Mouse (Mus musculus) heart, embryonic 15.5 days (tissue): ENCODE results near the gene Ffar2. TPM values are rescaled to one million over a fixed set of nuclear protein-coding genes. Genes with fewer than 3 reads are reported as not detected.

Experiments used
- ATAC-seq: fragments of 200-750 bp; cut with Nextera tagmentation; replicated peaks from 2 replicates; pipeline ENCODE4 v1.8.0; 2017; ENCODE audit warnings: low read depth, moderate TSS enrichment; ENCODE audit not compliant: insufficient number of reproducible peaks, insufficient read depth, low FRiP score
- H3K27ac ChIP-seq: fragments of 300-500 bp; sonication (generic); 2 replicates; pipeline ENCODE4 v1.5.1; 2015; ENCODE audit warnings: mild to moderate bottlenecking, inconsistent platforms
- H3K27me3 ChIP-seq: fragments of 300-500 bp; sonication (generic); 2 replicates; pipeline ENCODE4 v1.6.1; 2015; ENCODE audit warnings: inconsistent platforms
- H3K36me3 ChIP-seq: fragments of 300-500 bp; sonication (generic); 2 replicates; pipeline ENCODE4 v1.6.1; 2015; ENCODE audit warnings: mild to moderate bottlenecking, inconsistent platforms
- H3K4me1 ChIP-seq: fragments of 300-500 bp; sonication (generic); replicated peaks from 2 replicates; pipeline ENCODE4 v1.6.1; 2015; ENCODE audit warnings: inconsistent platforms
- H3K4me2 ChIP-seq: fragments of 300-500 bp; sonication (generic); 2 replicates; pipeline ENCODE4 v1.6.1; 2015; ENCODE audit warnings: inconsistent platforms, mild to moderate bottlenecking, moderate library complexity
- H3K4me3 ChIP-seq: fragments of 300-500 bp; sonication (generic); 2 replicates; pipeline ENCODE4 v1.5.1; 2015; ENCODE audit warnings: mild to moderate bottlenecking, inconsistent platforms
- H3K9ac ChIP-seq: fragments of 300-500 bp; sonication (generic); 2 replicates; pipeline ENCODE4 v1.6.1; 2015; ENCODE audit warnings: mild to moderate bottlenecking, inconsistent platforms
- H3K9me3 ChIP-seq: fragments of 300-500 bp; sonication (generic); replicated peaks from 2 replicates; pipeline ENCODE4 v1.6.1; 2016; ENCODE audit warnings: inconsistent platforms
- WGBS: fragments of 180-500 bp; shearing (Covaris S2); methylation state at CpG from one replicate; pipeline ENCODE4 v1.1.7; 2015; ENCODE audit warnings: mixed read lengths; 5-methylcytosine and 5-hydroxymethylcytosine counted together
- polyA plus RNA-seq: library from polyadenylated mRNA; unstranded; fragments of >200 nt; fragmentation: Nextera tagmentation; extraction: Ambion mirVana; gene quantifications from 2 replicates; pipeline ENCODE4 v1.2.1, GENCODE M21; 2015

The Ffar2 gene
- polyA plus RNA-seq, 1 experiment from 2014 or later = 0.20 TPM

GRCm38 (mm10) chr7:30821532-30821931, 2.0 kb downstream of the Ffar2 start:
- Histone ChIP-seq H3K9ac (no peak overlapping the region), H3K4me1 (no peaks in the 10 kb centered on the region), H3K27ac (no peak overlapping the region), H3K4me3 (no peak overlapping the region), H3K36me3 (no peaks in the 10 kb centered on the region), H3K4me2 (no peak overlapping the region), H3K9me3 (no peaks in the 10 kb centered on the region), H3K27me3 (peaks cover 4% of the 10 kb centered on the region)
- ATAC-seq = no peak
- WGBS = 58% methylated on average over 5 of the region's 5 CpGs

- 64% methylated on average over 7 of the region's 7 CpGs for WGBS
- no peak overlapping the region for H3K4me2 ChIP-seq
- H3K36me3 ChIP-seq = no peaks in the 10 kb centered on the region
- H3K9me3 ChIP-seq = no peaks in the 10 kb centered on the region
- H3K27ac ChIP-seq = no peak overlapping the region
- ATAC-seq = no peak
- H3K9ac ChIP-seq = no peak overlapping the region
- no peak overlapping the region for H3K4me3 ChIP-seq
- H3K27me3 ChIP-seq = peaks cover 4% of the 10 kb centered on the region
- no peaks in the 10 kb centered on the region for H3K4me1 ChIP-seq
Observed at GRCm38 (mm10) chr7:30820854-30821445, 2.6 kb downstream of the Ffar2 start.

GRCm38 (mm10) chr7:30820131-30820530, 3.4 kb downstream of the Ffar2 start:
- no peak for ATAC-seq

GRCm38 (mm10) chr7:30812291-30812807, 11.2 kb downstream of the Ffar2 start:
- Histone ChIP-seq H3K4me2 (no peak overlapping the region), H3K4me1 (no peaks in the 10 kb centered on the region), H3K36me3 (no peaks in the 10 kb centered on the region), H3K4me3 (no peak overlapping the region), H3K27ac (no peak overlapping the region), H3K9me3 (no peaks in the 10 kb centered on the region), H3K27me3 (no peaks in the 10 kb centered on the region; the same call in 1 of the 2 replicates), H3K9ac (no peak overlapping the region)
- no peak for ATAC-seq
- WGBS = 67% methylated on average over 6 of the region's 6 CpGs

More at GRCm38 (mm10) chr7:30820131-30820530, 3.4 kb downstream of the Ffar2 start:
- no peak overlapping the region for H3K4me2 ChIP-seq
- no peak overlapping the region for H3K27ac ChIP-seq
- H3K36me3 ChIP-seq = no peaks in the 10 kb centered on the region
- H3K9me3 ChIP-seq = no peaks in the 10 kb centered on the region
- H3K27me3 ChIP-seq = peaks cover 4% of the 10 kb centered on the region
- no peak overlapping the region for H3K4me3 ChIP-seq
- no peaks in the 10 kb centered on the region for H3K4me1 ChIP-seq
- H3K9ac ChIP-seq = no peak overlapping the region
- 62% methylated on average over 6 of the region's 6 CpGs for WGBS

- ATAC-seq = no peak
- no peaks in the 10 kb centered on the region for H3K9me3 ChIP-seq
- H3K9ac ChIP-seq = no peak overlapping the region
- H3K4me2 ChIP-seq = no peak overlapping the region
- H3K27ac ChIP-seq = no peak overlapping the region
- H3K27me3 ChIP-seq = no peaks in the 10 kb centered on the region; the same call in 1 of the 2 replicates
- no peaks in the 10 kb centered on the region for H3K4me1 ChIP-seq
- no peaks in the 10 kb centered on the region for H3K36me3 ChIP-seq
- H3K4me3 ChIP-seq = no peak overlapping the region
- 46% methylated on average over 9 of the region's 9 CpGs for WGBS
Observed at GRCm38 (mm10) chr7:30811757-30812290, 11.8 kb downstream of the Ffar2 start.

GRCm38 (mm10) chr7:30810319-30810718, 13.3 kb downstream of the Ffar2 start:
- Histone ChIP-seq H3K27me3 (no peaks in the 10 kb centered on the region), H3K9ac (no peak overlapping the region), H3K36me3 (no peaks in the 10 kb centered on the region), H3K4me1 (no peaks in the 10 kb centered on the region), H3K4me2 (no peak overlapping the region), H3K4me3 (no peak overlapping the region), H3K27ac (no peak overlapping the region), H3K9me3 (no peaks in the 10 kb centered on the region)
- ATAC-seq = no peak
- 55% methylated on average over 6 of the region's 6 CpGs for WGBS

- no peak overlapping the region for H3K27ac ChIP-seq
Observed at GRCm38 (mm10) chr7:30805924-30806323, 17.7 kb downstream of the Ffar2 start.

GRCm38 (mm10) chr7:30804026-30804715, 19.4 kb downstream of the Ffar2 start:
- Histone ChIP-seq H3K4me3 (no peak overlapping the region), H3K36me3 (no peaks in the 10 kb centered on the region), H3K9me3 (0 out of 2 replicates have a peak, but pooled peaks cover 8% of the 10 kb centered on the region), H3K27me3 (no peaks in the 10 kb centered on the region), H3K27ac (no peak overlapping the region), H3K4me1 (no peaks in the 10 kb centered on the region), H3K9ac (no peak overlapping the region), H3K4me2 (no peak overlapping the region)
- WGBS = 68% methylated on average over 9 of the region's 9 CpGs
- ATAC-seq = no peak

More at GRCm38 (mm10) chr7:30805924-30806323, 17.7 kb downstream of the Ffar2 start:
- Histone ChIP-seq H3K9me3 (no peaks in the 10 kb centered on the region), H3K4me1 (no peaks in the 10 kb centered on the region), H3K4me3 (no peak overlapping the region), H3K9ac (no peak overlapping the region), H3K4me2 (no peak overlapping the region), H3K36me3 (no peaks in the 10 kb centered on the region), H3K27me3 (no peaks in the 10 kb centered on the region)
- WGBS = 47% methylated on average over 6 of the region's 6 CpGs
- ATAC-seq = no peak

- 0 out of 2 replicates have a peak, but pooled peaks cover 8% of the 10 kb centered on the region for H3K9me3 ChIP-seq
- H3K4me3 ChIP-seq = no peak overlapping the region
- 96% methylated on average over 3 of the region's 3 CpGs for WGBS
- H3K27ac ChIP-seq = no peak overlapping the region
- no peaks in the 10 kb centered on the region for H3K36me3 ChIP-seq
- no peaks in the 10 kb centered on the region for H3K4me1 ChIP-seq
- ATAC-seq = no peak
- H3K27me3 ChIP-seq = no peaks in the 10 kb centered on the region
- H3K9ac ChIP-seq = no peak overlapping the region
- H3K4me2 ChIP-seq = no peak overlapping the region
Observed at GRCm38 (mm10) chr7:30803256-30803655, 20.3 kb downstream of the Ffar2 start.

- no peak overlapping the region for H3K9ac ChIP-seq
- no peak overlapping the region for H3K27ac ChIP-seq
- H3K4me2 ChIP-seq = no peak overlapping the region
- no peak overlapping the region for H3K4me3 ChIP-seq
- no peaks in the 10 kb centered on the region for H3K4me1 ChIP-seq
- H3K9me3 ChIP-seq = 0 out of 2 replicates have a peak, but pooled peaks cover 8% of the 10 kb centered on the region
- no peak for ATAC-seq
- H3K27me3 ChIP-seq = no peaks in the 10 kb centered on the region
- no peaks in the 10 kb centered on the region for H3K36me3 ChIP-seq
Observed at GRCm38 (mm10) chr7:30800653-30801052, 22.9 kb downstream of the Ffar2 start.

- no peak overlapping the region for H3K4me3 ChIP-seq
- H3K27ac ChIP-seq = no peak overlapping the region
- H3K4me1 ChIP-seq = no peaks in the 10 kb centered on the region
- no peaks in the 10 kb centered on the region for H3K27me3 ChIP-seq
- no peaks in the 10 kb centered on the region for H3K36me3 ChIP-seq
- no peak for ATAC-seq
- H3K9me3 ChIP-seq = 0 out of 2 replicates have a peak, but pooled peaks cover 8% of the 10 kb centered on the region
- 76% methylated on average over 1 of the region's 1 CpGs for WGBS
- no peak overlapping the region for H3K9ac ChIP-seq
- H3K4me2 ChIP-seq = no peak overlapping the region
Observed at GRCm38 (mm10) chr7:30796790-30797189, 26.8 kb downstream of the Ffar2 start.
